Mouse (Mus musculus) liver, postnatal 0 days (tissue): Measurements from ENCODE around the gene Fam171a1. TPM values are rescaled to one million over a fixed set of nuclear protein-coding genes. Genes with fewer than 3 reads are reported as not detected.

Experiments
- ATAC-seq: fragments of 200-750 bp; cut with Nextera tagmentation; 2 replicates; pipeline ENCODE4 v1.8.0; 2017; ENCODE audit warnings: mild to moderate bottlenecking, moderate library complexity
- DNase-seq: peaks from one replicate; pipeline ENCODE4 v3.0.0-alpha.2; 2016
- H3K27ac ChIP-seq: fragments of 300-500 bp; sonication (generic); 2 replicates; pipeline ENCODE4 v1.5.1; 2014; ENCODE audit warnings: antibody characterized with exemption, moderate library complexity, mild to moderate bottlenecking, low read depth
- H3K27me3 ChIP-seq: fragments of 300-500 bp; sonication (generic); 2 replicates; pipeline ENCODE4 v1.6.1; 2014; ENCODE audit warnings: low read length, control low read depth, mixed read lengths; ENCODE audit not compliant: insufficient read depth
- H3K36me3 ChIP-seq: fragments of 300-500 bp; sonication (generic); replicated peaks from 2 replicates; pipeline ENCODE4 v1.6.1; 2014; ENCODE audit warnings: mild to moderate bottlenecking, control low read depth, low read length, moderate library complexity, mixed read lengths; ENCODE audit not compliant: insufficient read depth
- H3K4me1 ChIP-seq: fragments of 300-500 bp; sonication (generic); 2 replicates; pipeline ENCODE4 v1.6.1; 2014; ENCODE audit warnings: antibody characterized with exemption, mild to moderate bottlenecking, control low read depth; ENCODE audit not compliant: insufficient read depth
- H3K4me2 ChIP-seq: fragments of 300-500 bp; sonication (generic); 2 replicates; pipeline ENCODE4 v1.6.1; 2014; ENCODE audit warnings: low read depth, mild to moderate bottlenecking, low read length, moderate library complexity, mixed read lengths
- H3K4me3 ChIP-seq: fragments of 300-500 bp; sonication (generic); 2 replicates; pipeline ENCODE4 v1.5.1; 2014; ENCODE audit warnings: low read depth, low read length
- H3K9ac ChIP-seq: fragments of 300-500 bp; sonication (generic); replicated peaks from 2 replicates; pipeline ENCODE4 v1.6.1; 2014; ENCODE audit warnings: mild to moderate bottlenecking, moderate library complexity
- H3K9me3 ChIP-seq: fragments of 300-500 bp; sonication (generic); 2 replicates; pipeline ENCODE4 v1.6.1; 2016; ENCODE audit warnings: mild to moderate bottlenecking, control low read depth, low read length, mixed read lengths
- CTCF ChIP-seq: sonication (generic); IDR thresholded peaks from 2 replicates; pipeline ENCODE4 v1.5.1; 2016; ENCODE audit warnings: antibody characterized with exemption, low read depth
- EP300 ChIP-seq: IDR thresholded peaks from 2 replicates; pipeline ENCODE4 v1.6.1; 2016; ENCODE audit warnings: antibody characterized with exemption, low read depth, mild to moderate bottlenecking
- WGBS: fragments of 180-500 bp; shearing (Covaris S2); extraction: QIAGEN DNeasy Blood & Tissue Kit; methylation state at CpG from one replicate; pipeline ENCODE4 v1.1.7; 2014; ENCODE audit not compliant: insufficient replicate concordance; 5-methylcytosine and 5-hydroxymethylcytosine counted together
- polyA plus RNA-seq: library from polyadenylated mRNA; unstranded; fragments of >200 nt; fragmentation: Nextera tagmentation; extraction: Ambion mirVana; gene quantifications from 2 replicates; pipeline ENCODE4 v1.2.1, GENCODE M21; 2015

Fam171a1 gene
- polyA plus RNA-seq, 1 experiment from 2014 or later, result 2.5 TPM

- Histone ChIP-seq H3K9ac (no peak overlapping the region), H3K4me1 (no peaks in the 10 kb centered on the region; the same call in 1 of the 2 replicates), H3K4me2 (no peak overlapping the region), H3K27ac (no peak overlapping the region), H3K9me3 (no peaks in the 10 kb centered on the region), H3K4me3 (no peak overlapping the region), H3K27me3 (no peaks in the 10 kb centered on the region), H3K36me3 (no peaks in the 10 kb centered on the region)
- no peak for DNase-seq
- TF ChIP-seq CTCF (no peak), EP300 (no peak)
- 61% methylated on average over 5 of the region's 5 CpGs for WGBS
- ATAC-seq, result no peak
Observed at GRCm38 (mm10) chr2:3140585-3140984, 26.6 kb downstream of the Fam171a1 start.

GRCm38 (mm10) chr2:3141804-3142203, 27.8 kb downstream of the Fam171a1 start:
- H3K4me2 ChIP-seq, result no peak overlapping the region
- H3K4me3 ChIP-seq, result no peak overlapping the region
- H3K4me1 ChIP-seq, result no peaks in the 10 kb centered on the region; the same call in 1 of the 2 replicates
- 83% methylated on average over 4 of the region's 4 CpGs for WGBS
- DNase-seq (no peak), ATAC-seq (no peak)
- H3K27me3 ChIP-seq, result no peaks in the 10 kb centered on the region
- no peak overlapping the region for H3K27ac ChIP-seq
- H3K9ac ChIP-seq, result no peak overlapping the region
- TF ChIP-seq EP300 (no peak), CTCF (no peak)
- no peaks in the 10 kb centered on the region for H3K36me3 ChIP-seq
- no peaks in the 10 kb centered on the region for H3K9me3 ChIP-seq

- H3K9me3 ChIP-seq, result no peaks in the 10 kb centered on the region
- H3K4me1 ChIP-seq, result no peaks in the 10 kb centered on the region; the same call in 1 of the 2 replicates
- no peak overlapping the region for H3K4me3 ChIP-seq
- H3K4me2 ChIP-seq, result no peak overlapping the region
- no peak overlapping the region for H3K27ac ChIP-seq
- ATAC-seq (no peak), DNase-seq (no peak)
- no peaks in the 10 kb centered on the region for H3K27me3 ChIP-seq
- H3K36me3 ChIP-seq, result no peaks in the 10 kb centered on the region
- H3K9ac ChIP-seq, result no peak overlapping the region
- TF ChIP-seq EP300 (no peak), CTCF (no peak)
- 76% methylated on average over 5 of the region's 5 CpGs for WGBS
Observed at GRCm38 (mm10) chr2:3144291-3144690, 30.3 kb downstream of the Fam171a1 start.

- Histone ChIP-seq H3K4me2 (no peak overlapping the region), H3K9me3 (no peaks in the 10 kb centered on the region), H3K36me3 (no peaks in the 10 kb centered on the region), H3K4me1 (no peaks in the 10 kb centered on the region; the same call in 1 of the 2 replicates), H3K27ac (no peak overlapping the region), H3K27me3 (no peaks in the 10 kb centered on the region), H3K4me3 (no peak overlapping the region), H3K9ac (no peak overlapping the region)
- ATAC-seq (no peak), DNase-seq (no peak)
- no peak for TF ChIP-seq CTCF
- TF ChIP-seq EP300, result no peak
- WGBS, result 64% methylated on average over 6 of the region's 6 CpGs
Observed at GRCm38 (mm10) chr2:3147550-3148157, 33.6 kb downstream of the Fam171a1 start.

- H3K36me3 ChIP-seq, result no peaks in the 10 kb centered on the region
- ATAC-seq (no peak), DNase-seq (no peak)
- TF ChIP-seq EP300 (no peak), CTCF (no peak)
- no peaks in the 10 kb centered on the region for H3K27me3 ChIP-seq
- no peak overlapping the region for H3K4me2 ChIP-seq
- H3K4me3 ChIP-seq, result no peak overlapping the region
- no peak overlapping the region for H3K27ac ChIP-seq
- WGBS, result 71% methylated on average over 8 of the region's 8 CpGs
- H3K4me1 ChIP-seq, result no peaks in the 10 kb centered on the region
- H3K9me3 ChIP-seq, result no peaks in the 10 kb centered on the region
- no peak overlapping the region for H3K9ac ChIP-seq
Observed at GRCm38 (mm10) chr2:3148731-3149130, 34.7 kb downstream of the Fam171a1 start.

GRCm38 (mm10) chr2:3150324-3150723, 36.3 kb downstream of the Fam171a1 start:
- no peak for ATAC-seq
- Histone ChIP-seq H3K9ac (no peak overlapping the region), H3K36me3 (no peaks in the 10 kb centered on the region), H3K9me3 (no peaks in the 10 kb centered on the region), H3K4me2 (no peak overlapping the region), H3K4me3 (no peak overlapping the region), H3K27ac (no peak overlapping the region), H3K27me3 (no peaks in the 10 kb centered on the region), H3K4me1 (no peaks in the 10 kb centered on the region)
- 79% methylated on average over 5 of the region's 5 CpGs for WGBS
- TF ChIP-seq CTCF (no peak), EP300 (no peak)
- DNase-seq, result no peak

GRCm38 (mm10) chr2:3151336-3151735, 37.3 kb downstream of the Fam171a1 start:
- WGBS, result 84% methylated on average over 3 of the region's 3 CpGs
- no peak for DNase-seq

More at GRCm38 (mm10) chr2:3151336-3151735, 37.3 kb downstream of the Fam171a1 start:
- ATAC-seq, result no peak
- Histone ChIP-seq H3K4me3 (no peak overlapping the region), H3K4me2 (no peak overlapping the region), H3K4me1 (no peaks in the 10 kb centered on the region), H3K9me3 (no peaks in the 10 kb centered on the region), H3K9ac (no peak overlapping the region), H3K36me3 (no peaks in the 10 kb centered on the region), H3K27me3 (no peaks in the 10 kb centered on the region), H3K27ac (no peak overlapping the region)
- TF ChIP-seq EP300 (no peak), CTCF (no peak)
